Mouse (Mus musculus) heart, adult 11 months (tissue): ENCODE data around the gene Cnot11.

Source experiments
- DNase-seq: peaks from one replicate; pipeline ENCODE4 v3.0.0; 2022

Cnot11 gene

GRCm38 (mm10) chr1:39534831-39535230 is at the start of gene Cnot11:
Gene Cnot11 (plus strand): TSS chr1:39534992.
- DNase-seq = peak; percentile 88

- DNase-seq = no peak
These were observed 47.4 kb upstream of the Cnot11 start for GRCm38 (mm10) chr1:39487370-39487769.

GRCm38 (mm10) chr1:39493165-39493564 is 41.6 kb upstream of the Cnot11 start:
- peak; percentile 86 for DNase-seq

- no peak for DNase-seq
These were observed 41.1 kb upstream of the Cnot11 start for GRCm38 (mm10) chr1:39493664-39494063.

- no peak for DNase-seq
These were observed 37.8 kb upstream of the Cnot11 start for GRCm38 (mm10) chr1:39496995-39497394.

GRCm38 (mm10) chr1:39497748-39498147 is 37.0 kb upstream of the Cnot11 start:
- DNase-seq = no peak

GRCm38 (mm10) chr1:39499485-39499941 is 35.3 kb upstream of the Cnot11 start:
- DNase-seq = no peak

- peak; percentile 93 for DNase-seq
These were observed 31.8 kb upstream of the Cnot11 start for GRCm38 (mm10) chr1:39502817-39503633.

GRCm38 (mm10) chr1:39504261-39504660 is 30.5 kb upstream of the Cnot11 start:
- DNase-seq = no peak

GRCm38 (mm10) chr1:39505600-39505999 is 29.2 kb upstream of the Cnot11 start:
- no peak for DNase-seq

GRCm38 (mm10) chr1:39511775-39512174 is 23.0 kb upstream of the Cnot11 start:
- no peak for DNase-seq

- DNase-seq = no peak
These were observed 22.6 kb upstream of the Cnot11 start for GRCm38 (mm10) chr1:39512183-39512582.

- DNase-seq = no peak
These were observed 19.3 kb upstream of the Cnot11 start for GRCm38 (mm10) chr1:39515303-39515991.

- DNase-seq = no peak
These were observed 13.5 kb upstream of the Cnot11 start for GRCm38 (mm10) chr1:39521326-39521725.

- no peak for DNase-seq
These were observed 12.3 kb upstream of the Cnot11 start for GRCm38 (mm10) chr1:39522519-39522918.

- DNase-seq = peak; percentile 93
These were observed 9.0 kb upstream of the Cnot11 start for GRCm38 (mm10) chr1:39525763-39526162.

GRCm38 (mm10) chr1:39526371-39527167 is 8.2 kb upstream of the Cnot11 start:
- peak; percentile 80 for DNase-seq

GRCm38 (mm10) chr1:39527432-39527831 is 7.4 kb upstream of the Cnot11 start:
- peak; percentile 91 for DNase-seq

GRCm38 (mm10) chr1:39528319-39528718 is 6.5 kb upstream of the Cnot11 start:
- no peak for DNase-seq

GRCm38 (mm10) chr1:39530258-39530943 is 4.4 kb upstream of the Cnot11 start:
- DNase-seq = peak; percentile 92

- DNase-seq = peak; percentile 81
These were observed 3.8 kb upstream of the Cnot11 start for GRCm38 (mm10) chr1:39531036-39531435.

GRCm38 (mm10) chr1:39533917-39534316 is 875 bp upstream of the Cnot11 start:
- DNase-seq = peak; percentile 63
